Mouse (Mus musculus): Measurements from ENCODE around the gene Heatr3. TPM values are rescaled to one million over a fixed set of nuclear protein-coding genes. Genes with fewer than 3 reads are reported as not detected.

Heatr3 gene
- polyA plus RNA-seq, 1 experiment from 2014 or later = 39.9 TPM

Small RNA genes within 50 kb of the gene (microRNA-seq; reads per million reads assigned to microRNA genes)
- 1.6 reads per million, percentile 6 among the genes with 10 or more reads in this experiment for gene Mir7071

Other genes with a start within 250 kb of the Heatr3 start
- 44.0 and 63.0 TPM in 2 replicates for gene Zfp423, start 178.3 kb upstream of the Heatr3 start, polyA plus RNA-seq (2014; fragmentation: Nextera tagmentation; extraction: Ambion mirVana)
- gene Cnep1r1, start 19.1 kb upstream of the Heatr3 start, polyA plus RNA-seq (2014; fragmentation: Nextera tagmentation; extraction: Ambion mirVana) = 30.5 and 51.0 TPM in 2 replicates
- gene Tent4b, start 61.4 kb downstream of the Heatr3 start, polyA plus RNA-seq (2014; fragmentation: Nextera tagmentation; extraction: Ambion mirVana) = 16.0 and 16.3 TPM in 2 replicates
- 1.8 and 2.6 TPM in 2 replicates for gene Adcy7, start 134.5 kb downstream of the Heatr3 start, polyA plus RNA-seq (2014; fragmentation: Nextera tagmentation; extraction: Ambion mirVana)
- gene Brd7, start 224.3 kb downstream of the Heatr3 start, polyA plus RNA-seq (2014; fragmentation: Nextera tagmentation; extraction: Ambion mirVana) = 60.3 and 82.5 TPM in 2 replicates

Measured in midbrain, embryonic 14.5 days (tissue).